Mouse (Mus musculus): ENCODE results near the gene Col4a2. TPM values are rescaled to one million over a fixed set of nuclear protein-coding genes. Genes with fewer than 3 reads are reported as not detected.

The Col4a2 gene
- polyA plus RNA-seq, 1 experiment from 2014 or later: 26.5 TPM

- Histone ChIP-seq H3K36me3 (ENCODE audit: control insufficient read depth, insufficient read depth, low read length) (no peaks in the 10 kb centered on the region), H3K9ac (ENCODE audit: low read length) (no peak overlapping the region), H3K4me2 (ENCODE audit: low read depth, severe bottlenecking) (no peak overlapping the region), H3K4me3 (ENCODE audit: low read depth, low read length) (no peak overlapping the region), H3K4me1 (ENCODE audit: control insufficient read depth, insufficient read depth, low read length) (peaks cover 13% of the 10 kb centered on the region), H3K9me3 (ENCODE audit: control insufficient read depth, low read length) (no peaks in the 10 kb centered on the region; the same call in 1 of the 2 replicates), H3K27ac (replicated peaks; ENCODE audit: low read depth, low read length) (no peak overlapping the region), H3K27me3 (ENCODE audit: control insufficient read depth, insufficient read depth, low read length) (no peaks in the 10 kb centered on the region)
- DNase-seq (ENCODE audit: low spot score): no peak
- WGBS: 93% methylated on average over 5 of the region's 5 CpGs
- no peak for ATAC-seq (ENCODE audit: insufficient number of reproducible peaks, low FRiP score, low TSS enrichment, low read depth)
Observed at GRCm38 (mm10) chr8:11322724-11323585, 10.3 kb downstream of the Col4a2 start.

GRCm38 (mm10) chr8:11323681-11324080 is 11.1 kb downstream of the Col4a2 start:
- no peak overlapping the region for H3K27ac ChIP-seq (replicated peaks; ENCODE audit: low read depth, low read length)

GRCm38 (mm10) chr8:11324801-11325395 is 12.3 kb downstream of the Col4a2 start:
- no peaks in the 10 kb centered on the region for H3K36me3 ChIP-seq (ENCODE audit: control insufficient read depth, insufficient read depth, low read length)
- no peak for ATAC-seq (ENCODE audit: insufficient number of reproducible peaks, low FRiP score, low TSS enrichment, low read depth)
- H3K27ac ChIP-seq (replicated peaks; ENCODE audit: low read depth, low read length): no peak overlapping the region
- H3K27me3 ChIP-seq (ENCODE audit: control insufficient read depth, insufficient read depth, low read length): no peaks in the 10 kb centered on the region
- no peaks in the 10 kb centered on the region for H3K9me3 ChIP-seq (ENCODE audit: control insufficient read depth, low read length)
- H3K9ac ChIP-seq (ENCODE audit: low read length): peak overlapping the region; percentile 14; the same call in 1 of the 2 replicates
- DNase-seq (ENCODE audit: low spot score): no peak
- no peak overlapping the region for H3K4me3 ChIP-seq (ENCODE audit: low read depth, low read length)
- WGBS: 83% methylated on average over 6 of the region's 6 CpGs
- H3K4me1 ChIP-seq (ENCODE audit: control insufficient read depth, insufficient read depth, low read length): peaks cover 13% of the 10 kb centered on the region
- H3K4me2 ChIP-seq (ENCODE audit: low read depth, severe bottlenecking): no peak overlapping the region

More at GRCm38 (mm10) chr8:11323681-11324080, 11.1 kb downstream of the Col4a2 start:
- H3K9ac ChIP-seq (ENCODE audit: low read length): no peak overlapping the region
- no peaks in the 10 kb centered on the region; the same call in 1 of the 2 replicates for H3K9me3 ChIP-seq (ENCODE audit: control insufficient read depth, low read length)
- H3K4me1 ChIP-seq (ENCODE audit: control insufficient read depth, insufficient read depth, low read length): peaks cover 13% of the 10 kb centered on the region
- 82% methylated on average over 1 of the region's 1 CpGs for WGBS
- ATAC-seq (ENCODE audit: insufficient number of reproducible peaks, low FRiP score, low TSS enrichment, low read depth): no peak
- no peaks in the 10 kb centered on the region for H3K36me3 ChIP-seq (ENCODE audit: control insufficient read depth, insufficient read depth, low read length)
- H3K4me2 ChIP-seq (ENCODE audit: low read depth, severe bottlenecking): no peak overlapping the region
- DNase-seq (ENCODE audit: low spot score): no peak
- H3K27me3 ChIP-seq (ENCODE audit: control insufficient read depth, insufficient read depth, low read length): no peaks in the 10 kb centered on the region
- H3K4me3 ChIP-seq (ENCODE audit: low read depth, low read length): no peak overlapping the region

DNA sequence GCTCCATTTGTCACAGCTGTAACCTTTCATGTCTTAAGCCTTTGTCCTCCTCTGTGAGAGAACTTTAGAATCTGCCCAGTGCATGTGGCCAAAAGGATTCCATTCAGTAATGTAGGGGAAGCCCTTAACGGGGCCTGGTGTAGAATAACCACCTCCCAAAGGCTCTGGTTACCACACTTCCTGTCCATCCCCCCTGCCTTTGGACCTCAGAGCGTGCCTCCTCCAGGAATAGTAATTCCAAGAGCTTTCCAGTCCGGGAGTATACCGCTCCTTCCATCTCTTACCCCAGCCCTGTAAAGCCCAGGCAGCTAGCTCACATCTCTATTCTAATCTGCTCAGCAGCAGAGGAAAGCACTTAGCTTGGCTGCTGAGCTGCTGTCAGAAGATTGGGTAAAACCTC is 14.7 kb downstream of the Col4a2 start:
- no peak overlapping the region for H3K4me3 ChIP-seq (ENCODE audit: low read depth, low read length)
- H3K4me2 ChIP-seq (ENCODE audit: low read depth, severe bottlenecking): no peak overlapping the region
- H3K4me1 ChIP-seq (ENCODE audit: control insufficient read depth, insufficient read depth, low read length): peaks cover 13% of the 10 kb centered on the region
- WGBS: 42% methylated on average over 4 of the region's 4 CpGs
- no peaks in the 10 kb centered on the region for H3K9me3 ChIP-seq (ENCODE audit: control insufficient read depth, low read length)
- H3K27ac ChIP-seq (replicated peaks; ENCODE audit: low read depth, low read length): 0 out of 2 replicates have a peak overlapping the region, but pooled peaks have one; percentile 1
- no peaks in the 10 kb centered on the region for H3K27me3 ChIP-seq (ENCODE audit: control insufficient read depth, insufficient read depth, low read length)
- no peak overlapping the region for H3K9ac ChIP-seq (ENCODE audit: low read length)
- H3K36me3 ChIP-seq (ENCODE audit: control insufficient read depth, insufficient read depth, low read length): no peaks in the 10 kb centered on the region
- ATAC-seq (ENCODE audit: insufficient number of reproducible peaks, low FRiP score, low TSS enrichment, low read depth) (peak; percentile 67; the same call in 1 of the 2 replicates), DNase-seq (ENCODE audit: low spot score) (no peak)

DNA sequence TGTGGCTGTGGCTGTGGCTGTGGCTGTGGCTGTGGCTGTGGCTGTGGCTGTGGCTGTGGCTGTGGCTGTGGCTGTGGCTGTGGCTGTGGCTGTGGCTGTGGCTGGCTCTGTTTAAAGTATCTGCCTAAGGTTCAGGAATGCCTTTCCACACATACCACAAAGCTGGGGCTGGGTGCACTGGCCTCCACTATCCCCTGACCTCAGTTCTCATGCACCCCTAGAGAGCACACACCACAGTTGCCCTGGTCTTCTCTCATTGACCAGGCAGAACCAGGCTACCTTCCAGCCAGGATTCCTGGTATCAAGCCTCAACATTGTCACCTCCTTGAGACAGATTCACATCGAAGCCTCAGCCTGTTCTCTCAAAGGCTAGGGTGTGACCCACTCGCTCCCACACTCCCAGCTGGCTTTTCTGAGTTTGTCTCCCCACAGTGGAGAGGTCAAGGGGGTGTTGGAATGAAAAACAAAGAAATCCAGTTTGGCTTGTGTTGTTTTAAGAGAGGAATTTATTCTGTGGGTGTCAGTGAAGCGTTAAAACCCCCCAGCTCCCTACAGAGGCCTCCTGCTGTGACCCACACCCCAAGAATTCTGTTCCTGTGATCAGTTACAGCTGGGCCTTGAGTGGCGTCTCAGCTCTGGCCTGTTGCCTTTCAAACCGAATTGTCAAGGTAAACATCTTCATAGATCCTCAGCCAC is 15.3 kb downstream of the Col4a2 start:
- Histone ChIP-seq H3K4me3 (ENCODE audit: low read depth, low read length) (no peak overlapping the region), H3K9ac (ENCODE audit: low read length) (no peak overlapping the region), H3K27me3 (ENCODE audit: control insufficient read depth, insufficient read depth, low read length) (no peaks in the 10 kb centered on the region), H3K4me2 (ENCODE audit: low read depth, severe bottlenecking) (no peak overlapping the region), H3K9me3 (ENCODE audit: control insufficient read depth, low read length) (no peaks in the 10 kb centered on the region), H3K4me1 (ENCODE audit: control insufficient read depth, insufficient read depth, low read length) (peaks cover 13% of the 10 kb centered on the region), H3K36me3 (ENCODE audit: control insufficient read depth, insufficient read depth, low read length) (no peaks in the 10 kb centered on the region), H3K27ac (replicated peaks; ENCODE audit: low read depth, low read length) (no peak overlapping the region)
- DNase-seq (ENCODE audit: low spot score) (no peak), ATAC-seq (ENCODE audit: insufficient number of reproducible peaks, low FRiP score, low TSS enrichment, low read depth) (no peak)
- 70% methylated on average over 5 of the region's 5 CpGs for WGBS

DNA sequence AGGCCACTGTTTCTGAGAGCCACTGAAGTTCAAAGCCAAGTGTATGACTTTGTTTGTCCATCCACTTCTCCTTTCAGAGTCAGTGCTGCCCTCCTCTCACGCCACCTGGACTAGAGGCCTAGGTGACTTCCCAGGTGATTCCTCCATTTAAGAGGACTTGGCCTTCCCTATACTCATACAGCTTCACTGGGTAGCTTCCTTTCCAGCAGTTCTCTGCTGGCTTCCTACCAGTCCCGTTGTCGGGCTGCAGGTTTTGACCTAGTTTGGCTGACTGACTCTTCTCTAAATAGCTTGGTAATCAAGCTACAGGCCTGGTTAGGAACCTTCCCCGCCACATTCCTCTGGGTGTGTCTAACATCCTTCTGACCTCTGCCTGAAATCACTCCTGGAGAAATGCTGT is 19.0 kb downstream of the Col4a2 start:
- peaks cover 7% of the 10 kb centered on the region for H3K4me1 ChIP-seq (ENCODE audit: control insufficient read depth, insufficient read depth, low read length)
- no peak overlapping the region for H3K4me3 ChIP-seq (ENCODE audit: low read depth, low read length)
- no peaks in the 10 kb centered on the region for H3K9me3 ChIP-seq (ENCODE audit: control insufficient read depth, low read length)
- no peak overlapping the region for H3K27ac ChIP-seq (replicated peaks; ENCODE audit: low read depth, low read length)
- no peak overlapping the region for H3K4me2 ChIP-seq (ENCODE audit: low read depth, severe bottlenecking)
- no peak for ATAC-seq (ENCODE audit: insufficient number of reproducible peaks, low FRiP score, low TSS enrichment, low read depth)
- DNase-seq (ENCODE audit: low spot score): no peak
- 74% methylated on average over 4 of the region's 4 CpGs for WGBS
- H3K27me3 ChIP-seq (ENCODE audit: control insufficient read depth, insufficient read depth, low read length): no peaks in the 10 kb centered on the region
- H3K9ac ChIP-seq (ENCODE audit: low read length): no peak overlapping the region
- H3K36me3 ChIP-seq (ENCODE audit: control insufficient read depth, insufficient read depth, low read length): no peaks in the 10 kb centered on the region

DNA sequence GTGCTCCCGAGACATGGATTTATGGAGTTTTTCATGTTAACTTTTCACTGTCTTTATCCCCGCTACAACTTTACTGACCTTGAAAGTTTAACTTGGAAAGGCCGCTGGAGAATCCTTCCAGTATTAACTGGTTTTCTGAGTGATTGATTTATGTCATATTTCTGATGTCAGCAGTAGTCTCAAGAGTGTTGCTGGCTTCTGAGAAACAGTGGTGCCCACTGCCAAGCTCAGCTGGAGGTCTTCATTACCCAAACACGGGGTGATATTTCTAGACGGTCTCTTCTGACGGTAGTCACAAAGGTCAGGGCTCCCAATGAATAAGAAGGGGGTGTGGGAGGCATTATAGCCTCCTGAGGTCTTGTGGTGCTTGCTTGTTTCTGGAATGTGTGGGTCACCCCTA is 21.1 kb downstream of the Col4a2 start:
- H3K27ac ChIP-seq (replicated peaks; ENCODE audit: low read depth, low read length): no peak overlapping the region
- H3K27me3 ChIP-seq (ENCODE audit: control insufficient read depth, insufficient read depth, low read length): no peaks in the 10 kb centered on the region
- DNase-seq (ENCODE audit: low spot score) (no peak), ATAC-seq (ENCODE audit: insufficient number of reproducible peaks, low FRiP score, low TSS enrichment, low read depth) (no peak)
- H3K4me3 ChIP-seq (ENCODE audit: low read depth, low read length): no peak overlapping the region
- H3K9ac ChIP-seq (ENCODE audit: low read length): no peak overlapping the region
- WGBS: 85% methylated on average over 6 of the region's 6 CpGs
- H3K36me3 ChIP-seq (ENCODE audit: control insufficient read depth, insufficient read depth, low read length): no peaks in the 10 kb centered on the region
- no peak overlapping the region for H3K4me2 ChIP-seq (ENCODE audit: low read depth, severe bottlenecking)
- H3K9me3 ChIP-seq (ENCODE audit: control insufficient read depth, low read length): no peaks in the 10 kb centered on the region
- no peaks in the 10 kb centered on the region for H3K4me1 ChIP-seq (ENCODE audit: control insufficient read depth, insufficient read depth, low read length)

GRCm38 (mm10) chr8:11334493-11334892 is 21.9 kb downstream of the Col4a2 start:
- Histone ChIP-seq H3K36me3 (ENCODE audit: control insufficient read depth, insufficient read depth, low read length) (no peaks in the 10 kb centered on the region), H3K27ac (replicated peaks; ENCODE audit: low read depth, low read length) (no peak overlapping the region), H3K4me2 (ENCODE audit: low read depth, severe bottlenecking) (no peak overlapping the region), H3K4me3 (ENCODE audit: low read depth, low read length) (no peak overlapping the region), H3K9me3 (ENCODE audit: control insufficient read depth, low read length) (no peaks in the 10 kb centered on the region), H3K9ac (ENCODE audit: low read length) (no peak overlapping the region), H3K27me3 (ENCODE audit: control insufficient read depth, insufficient read depth, low read length) (no peaks in the 10 kb centered on the region), H3K4me1 (ENCODE audit: control insufficient read depth, insufficient read depth, low read length) (no peaks in the 10 kb centered on the region)
- 84% methylated on average over 3 of the region's 3 CpGs for WGBS
- no peak for ATAC-seq (ENCODE audit: insufficient number of reproducible peaks, low FRiP score, low TSS enrichment, low read depth)
- no peak for DNase-seq (ENCODE audit: low spot score)
